Mouse (Mus musculus) kidney, postnatal 36 days (tissue): ENCODE results near the gene Rbm7.
"Not testable (repeated sequence)": the region's sequence is repeated elsewhere in the genome, so short reads cannot be mapped to it uniquely, and the experiment has no call there.

ENCODE experiments used
- DNase-seq, 2 experiments: peaks; one replicate each; pipeline ENCODE4 v3.0.0; 2021 to 2022; ENCODE audit warnings: mixed read lengths in 2 of 2

Gene Rbm7

DNA sequence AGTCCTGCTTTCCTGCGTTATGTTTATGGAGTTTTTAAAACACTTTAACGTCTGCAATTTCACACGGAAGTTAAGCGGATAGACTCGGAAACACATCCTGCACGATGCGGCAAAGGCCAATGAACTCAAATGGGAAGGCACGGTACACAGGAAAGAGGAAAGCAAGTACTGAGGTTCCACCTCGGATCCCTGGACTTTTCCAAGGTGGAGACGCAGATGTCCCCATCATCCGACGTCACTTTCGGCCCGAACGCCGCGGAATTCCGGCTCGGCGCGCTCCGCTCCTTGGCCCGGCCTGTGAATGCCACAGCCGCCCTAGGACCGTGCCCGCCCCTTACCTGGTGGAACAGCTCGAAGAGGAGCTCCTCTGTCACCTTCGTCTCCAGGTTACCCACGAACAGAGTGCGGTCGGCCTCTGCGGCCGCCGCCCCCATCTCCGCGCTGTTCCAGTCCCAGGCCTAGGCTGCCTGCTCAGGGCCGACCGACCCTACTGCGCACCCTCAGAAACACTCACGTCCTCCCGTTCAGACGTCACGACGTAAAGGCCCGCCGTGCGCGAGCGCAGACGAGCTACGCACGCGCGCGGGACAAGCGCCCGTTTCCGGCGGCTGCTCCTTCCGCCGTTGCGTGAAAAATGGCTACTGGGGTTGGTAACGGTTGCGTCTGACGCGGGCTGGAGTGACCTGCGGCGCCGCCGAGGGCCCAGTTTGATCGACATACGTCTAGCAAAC, at the start of gene Rbm7, which contains the start of gene Gm5617:
Gene Rbm7 (minus strand): TSS at position 483 of the 731 bp plus-strand sequence.
Gene Gm5617 (plus strand): TSS at position 626 of the 731 bp plus-strand sequence.
- peak; percentile 96 to 97 for DNase-seq

DNA sequence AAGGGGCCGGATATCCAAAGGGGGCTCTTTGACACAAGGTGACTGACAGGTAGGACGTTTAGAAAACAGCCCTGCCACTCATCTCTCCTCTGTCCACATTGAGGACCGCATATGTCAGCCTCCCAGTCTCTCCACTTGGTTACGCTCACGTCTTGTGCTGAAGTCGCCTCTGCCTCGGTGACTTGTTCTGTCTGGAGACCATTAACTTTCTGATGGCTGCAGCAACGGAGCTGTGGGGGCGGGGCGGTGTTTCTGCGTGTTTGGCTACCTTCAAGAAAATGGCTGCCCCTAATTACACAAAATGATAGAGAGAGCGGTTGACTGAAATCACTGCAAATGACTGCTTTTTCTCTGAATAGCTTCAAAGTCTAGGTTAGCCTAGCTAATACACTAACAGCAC, 43.6 kb upstream of the Rbm7 start:
- peak in 1 of 2 experiments; percentile 24 for DNase-seq

DNA sequence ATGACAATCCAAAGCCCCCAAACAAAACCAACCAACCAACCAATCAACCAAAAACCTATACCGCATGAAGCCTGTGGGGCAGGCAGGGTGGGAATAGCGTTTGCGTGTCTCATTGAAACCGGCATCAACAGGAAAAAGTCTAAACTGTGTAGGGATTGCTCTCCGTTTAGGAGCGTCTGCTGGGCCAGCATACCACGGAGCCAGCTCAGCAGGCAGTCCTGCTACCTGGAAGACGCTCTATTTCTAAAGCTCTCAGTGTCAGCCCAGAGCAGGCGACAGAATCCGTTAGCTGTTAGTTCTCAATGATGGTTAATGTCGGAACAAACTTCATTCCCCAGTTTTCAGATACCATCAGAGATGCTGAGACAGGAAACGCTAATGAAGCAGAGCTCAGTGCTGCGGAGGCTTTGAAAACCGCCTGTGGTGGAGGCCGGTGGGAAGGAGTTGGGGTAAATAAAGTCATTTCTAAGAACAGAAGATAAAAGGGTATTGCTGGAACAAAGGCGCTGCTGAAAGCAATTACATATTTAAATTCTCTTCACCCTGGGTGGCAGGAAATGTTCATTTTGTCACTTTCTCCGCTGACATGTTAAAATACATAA, 43.0 kb upstream of the Rbm7 start:
- no peak for DNase-seq

- not testable (repeated sequence) for DNase-seq
Observed at GRCm38 (mm10) chr9:48537616-48538015, 42.5 kb upstream of the Rbm7 start.

DNA sequence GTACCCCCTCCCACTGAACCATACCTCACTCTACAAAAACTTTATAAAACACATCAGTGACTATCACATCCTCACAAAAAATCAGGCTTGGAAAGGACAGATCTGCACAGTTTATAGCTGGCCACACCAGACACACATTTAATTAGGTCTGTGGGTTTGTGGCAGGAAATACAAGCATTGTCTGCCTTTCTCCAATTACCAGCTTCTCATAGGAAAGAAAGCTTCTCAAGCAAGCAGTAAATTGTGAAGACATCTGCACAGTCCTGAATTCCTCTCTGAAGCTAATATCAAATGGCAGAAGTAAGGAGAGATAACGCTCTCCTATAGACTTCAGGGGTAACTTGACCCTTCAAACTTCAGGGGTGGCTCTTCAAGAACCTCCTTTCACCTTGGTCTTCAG, 41.3 kb upstream of the Rbm7 start:
- no peak for DNase-seq

- DNase-seq, result no peak
Observed at GRCm38 (mm10) chr9:48532730-48533129, 37.6 kb upstream of the Rbm7 start.

GRCm38 (mm10) chr9:48532203-48532602, 37.1 kb upstream of the Rbm7 start:
- no peak for DNase-seq

GRCm38 (mm10) chr9:48531294-48531693, 36.2 kb upstream of the Rbm7 start:
- no peak for DNase-seq

GRCm38 (mm10) chr9:48526520-48526919, 31.4 kb upstream of the Rbm7 start:
- DNase-seq, result no peak

DNA sequence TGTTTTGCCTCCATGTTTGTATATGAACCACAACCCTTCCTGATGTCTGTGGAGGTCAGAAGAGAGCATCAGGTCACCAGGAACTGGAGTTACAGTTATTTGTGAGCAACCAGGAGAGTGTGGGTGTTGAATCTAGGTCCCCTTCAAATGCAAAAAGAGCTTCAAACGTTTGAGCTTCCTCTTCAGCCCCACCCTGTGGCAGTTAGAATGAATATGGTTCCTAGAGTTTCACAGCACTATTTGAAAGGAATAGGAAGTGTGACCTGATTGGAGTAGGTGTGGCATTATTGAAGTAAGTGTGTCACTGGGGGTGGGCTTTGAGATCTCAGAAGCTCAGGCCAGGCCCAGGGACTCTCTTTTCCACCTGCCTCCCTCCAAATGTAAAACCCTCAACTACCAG, 30.5 kb upstream of the Rbm7 start:
- no peak for DNase-seq

GRCm38 (mm10) chr9:48520405-48520804, 25.3 kb upstream of the Rbm7 start:
- DNase-seq, result not testable (repeated sequence)

DNA sequence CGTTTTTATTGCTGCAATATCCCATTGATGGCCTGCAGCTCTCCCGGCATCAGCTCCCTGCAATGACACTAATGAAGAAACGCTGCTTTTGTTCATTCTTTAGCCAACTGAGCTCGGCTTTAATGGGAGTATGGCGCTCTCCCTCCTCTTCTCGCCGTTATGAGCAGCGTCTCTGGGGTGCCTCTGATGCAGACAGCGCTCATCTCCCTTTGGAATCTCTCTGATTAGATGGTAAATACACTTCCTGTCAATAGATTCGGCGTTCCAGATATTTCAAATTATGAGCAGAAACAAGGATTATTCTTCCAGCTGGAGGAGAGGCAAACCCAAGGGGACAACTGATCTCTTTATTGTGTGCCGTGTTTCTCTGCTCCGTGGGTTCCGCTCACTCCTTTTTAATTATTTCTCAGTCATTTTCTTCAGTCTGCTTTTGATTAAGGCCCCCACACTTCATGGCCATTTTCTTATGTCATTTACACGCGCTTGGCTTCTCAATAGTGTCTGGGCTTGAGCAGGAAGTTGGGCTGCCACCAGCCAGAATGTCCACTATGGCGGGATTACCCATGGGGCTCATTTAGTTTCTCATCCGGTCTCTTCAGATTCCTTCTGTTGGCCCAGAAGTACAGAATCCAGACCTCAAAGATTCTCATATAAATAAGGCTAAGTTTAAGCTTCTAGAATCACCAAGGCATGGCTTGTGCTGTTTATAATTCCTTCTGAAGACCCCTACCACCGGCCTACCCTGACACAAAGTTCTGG, 22.5 kb upstream of the Rbm7 start:
- no peak for DNase-seq

DNA sequence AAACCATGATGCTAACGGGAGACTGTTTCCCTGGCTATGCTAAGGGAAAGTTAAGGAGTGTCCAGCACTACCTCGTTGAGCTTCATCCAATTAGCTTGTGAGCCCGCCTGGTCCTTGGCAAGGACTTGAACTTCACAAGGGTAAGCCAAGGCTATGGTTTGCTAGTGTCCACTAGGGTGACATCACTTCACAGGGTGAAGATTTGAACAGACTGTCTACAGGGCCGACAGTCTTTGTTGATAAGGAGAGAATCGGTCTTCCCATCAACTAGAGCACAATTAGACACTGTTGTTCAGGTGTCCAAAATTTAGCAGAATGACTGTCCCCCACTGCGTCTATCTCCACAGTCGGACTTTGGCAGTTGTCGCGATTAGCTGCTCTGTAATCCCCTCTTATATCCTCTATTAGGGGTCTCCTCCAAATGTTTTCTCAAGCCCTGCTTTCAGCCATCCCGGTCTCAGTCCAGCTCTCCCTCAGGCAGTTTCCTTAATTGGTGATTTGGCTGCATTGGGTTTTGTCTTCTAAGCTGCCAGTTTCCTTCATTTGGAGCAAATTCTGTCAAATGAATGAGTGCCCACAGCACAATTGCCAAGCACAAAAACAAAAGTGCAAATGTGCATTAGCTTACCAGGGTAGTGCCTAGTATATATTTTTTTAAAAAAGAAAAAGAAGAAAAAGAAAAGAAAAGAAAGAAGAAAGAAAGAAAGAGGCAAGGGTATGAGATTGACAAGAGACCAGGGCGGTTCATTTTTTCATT, 21.7 kb upstream of the Rbm7 start:
- no peak for DNase-seq

DNA sequence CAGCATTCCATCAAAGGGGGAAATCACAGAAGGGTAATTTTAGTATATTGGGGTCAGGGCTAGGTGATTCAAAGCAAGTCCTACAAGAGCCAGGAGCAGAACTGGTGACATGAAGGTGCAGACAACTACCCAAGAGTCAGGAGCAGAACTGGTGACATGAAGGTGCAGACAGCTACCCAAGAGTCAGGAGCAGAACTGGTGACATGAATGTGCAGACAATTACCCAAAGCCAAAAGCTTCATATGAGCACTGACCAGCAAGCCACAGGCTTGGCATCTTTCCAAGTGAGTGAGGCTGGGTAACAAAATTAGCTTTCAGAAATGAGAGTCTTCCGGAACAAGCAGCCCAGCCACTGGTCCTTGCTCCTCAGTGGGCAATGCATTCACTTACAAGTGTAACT, 20.2 kb upstream of the Rbm7 start:
- DNase-seq, result no peak

- DNase-seq, result no peak
Observed at GRCm38 (mm10) chr9:48510134-48510533, 15.0 kb upstream of the Rbm7 start.

GRCm38 (mm10) chr9:48504741-48505365, 9.8 kb upstream of the Rbm7 start:
- DNase-seq, result no peak

DNA sequence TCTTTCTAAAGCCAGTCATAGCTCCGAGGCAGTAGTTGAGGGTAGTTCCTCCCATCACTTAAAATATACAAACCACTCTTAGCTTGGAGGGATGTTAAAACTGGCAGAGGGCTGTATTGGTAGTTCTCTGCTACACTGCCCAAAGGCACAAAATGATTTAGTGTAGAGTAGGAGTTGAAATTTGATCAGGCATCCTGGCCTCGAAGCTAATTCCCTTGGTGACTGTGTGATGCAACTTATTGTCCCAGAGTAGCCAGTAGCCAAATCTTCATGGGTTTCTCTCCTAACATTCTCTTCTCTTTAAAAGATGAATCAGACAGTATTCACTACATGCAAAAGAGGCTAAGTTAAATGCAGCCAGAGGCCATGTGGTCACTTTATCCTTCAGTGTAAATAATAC, 7.9 kb upstream of the Rbm7 start:
- DNase-seq, result no peak

GRCm38 (mm10) chr9:48501192-48501591, 6.1 kb upstream of the Rbm7 start:
- DNase-seq, result no peak

DNA sequence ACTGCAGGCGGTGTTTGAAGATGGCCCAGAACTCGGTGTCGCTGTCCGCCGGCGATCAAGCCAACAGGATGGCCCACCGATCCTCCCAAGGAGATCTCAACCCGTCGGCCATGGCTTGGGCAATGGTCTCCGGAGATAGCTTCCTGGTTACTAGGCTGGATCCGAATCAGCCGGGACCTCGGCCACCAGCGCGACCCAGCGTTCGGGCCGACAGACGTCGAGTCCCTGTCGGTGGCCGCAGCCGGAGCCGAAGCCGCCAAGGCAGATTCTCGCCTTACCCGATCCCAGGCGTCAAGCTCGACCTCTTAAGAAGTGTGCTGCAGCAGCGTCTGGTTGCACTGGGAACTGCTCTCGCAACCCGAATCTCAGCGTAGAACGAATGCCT, 441 bp upstream of the Rbm7 start:
- DNase-seq, result no peak

DNA sequence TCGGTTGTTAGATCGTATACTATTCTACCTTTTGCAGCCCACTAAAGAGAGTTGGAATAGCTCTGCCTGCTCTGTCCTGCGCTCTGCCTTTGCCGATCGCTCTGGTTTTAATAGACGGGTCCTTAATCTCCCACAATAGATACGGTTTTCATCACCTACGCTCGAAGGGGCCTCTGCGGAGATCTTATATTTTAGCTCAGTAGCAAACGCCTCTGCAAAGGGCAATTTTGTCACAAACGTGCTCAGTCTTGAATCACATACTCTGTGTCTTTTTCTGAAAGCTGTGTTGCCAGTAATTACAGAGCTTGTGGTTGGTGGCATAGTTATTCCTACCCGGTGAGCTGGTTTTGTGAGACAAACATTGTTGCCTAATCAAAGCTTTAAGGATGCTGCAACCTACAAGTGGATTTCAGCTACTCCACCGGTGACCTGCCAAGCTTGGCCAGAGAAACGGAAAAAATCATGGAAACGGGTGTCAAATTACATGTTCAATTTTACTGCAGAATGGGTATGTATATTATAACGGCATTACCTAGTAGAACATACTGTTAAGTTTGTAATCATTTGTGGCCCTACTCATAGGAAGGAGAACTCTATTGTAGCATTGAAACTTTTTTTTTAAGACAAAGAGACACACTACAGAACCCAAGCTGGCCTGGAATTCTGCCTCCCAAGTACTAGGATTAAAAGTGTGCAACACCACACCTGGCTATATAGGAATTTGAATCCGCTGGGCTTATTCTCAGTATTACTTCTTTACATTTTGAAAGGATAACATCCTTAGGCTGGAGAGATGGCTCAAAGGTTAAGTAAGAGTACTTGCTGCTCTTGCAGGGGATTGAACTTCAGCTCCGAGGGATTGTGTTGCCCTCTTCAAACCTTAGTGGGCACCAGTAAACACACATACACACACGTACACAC, 13.6 kb downstream of the Rbm7 start:
- peak in 1 of 2 experiments; percentile 10 for DNase-seq
